Mouse (Mus musculus): ENCODE data around the gene Ccdc92. TPM values are rescaled to one million over a fixed set of nuclear protein-coding genes. Genes with fewer than 3 reads are reported as not detected.

Gene Ccdc92
- polyA plus RNA-seq, 1 experiment from 2014 or later, result 5.8 TPM

DNA sequence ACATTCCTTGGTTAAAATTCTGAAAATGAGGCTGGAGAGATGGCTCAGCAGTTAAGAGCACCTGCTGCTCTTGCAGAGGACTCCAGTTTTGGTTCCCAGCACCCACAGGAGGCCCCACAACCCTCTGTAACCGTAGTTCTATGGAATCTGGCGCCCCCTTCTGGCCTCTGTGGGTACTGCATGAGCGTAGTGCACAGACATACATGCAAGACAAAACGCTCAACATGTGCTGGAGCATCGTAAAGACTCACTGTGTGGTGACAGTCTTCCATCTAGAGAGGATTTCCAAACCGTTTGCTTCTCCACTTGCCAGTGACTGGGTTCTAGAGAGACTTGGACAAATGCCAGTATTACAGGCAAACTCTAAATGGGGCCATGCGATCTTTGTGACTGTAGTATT is 76.6 kb downstream of the Ccdc92 start:
- H3K4me2 ChIP-seq, result no peak overlapping the region
- no peaks in the 10 kb centered on the region for H3K36me3 ChIP-seq (ENCODE audit: control insufficient read depth, insufficient read depth, low read length)
- 83% methylated on average over 7 of the region's 7 CpGs for WGBS (ENCODE audit: insufficient replicate concordance)
- no peak overlapping the region for H3K4me3 ChIP-seq (ENCODE audit: low read depth, low read length)
- no peak for ATAC-seq (replicated peaks; ENCODE audit: insufficient number of reproducible peaks, low FRiP score, low TSS enrichment)
- H3K9me3 ChIP-seq (replicated peaks; ENCODE audit: control insufficient read depth, low read length), result 0 out of 2 replicates have a peak, but pooled peaks cover 4% of the 10 kb centered on the region
- H3K27me3 ChIP-seq (ENCODE audit: control insufficient read depth, insufficient read depth, low read length), result 0 out of 2 replicates have a peak, but pooled peaks cover 2% of the 10 kb centered on the region
- H3K27ac ChIP-seq (ENCODE audit: low read depth, low read length), result no peak overlapping the region
- no peak overlapping the region for H3K9ac ChIP-seq (ENCODE audit: low read depth, low read length)
- H3K4me1 ChIP-seq (ENCODE audit: control insufficient read depth, insufficient read depth, low read length), result no peaks in the 10 kb centered on the region

Other genes with a start within 250 kb of the Ccdc92 start
- gene Atp6v0a2, start 233.8 kb downstream of the Ccdc92 start, polyA plus RNA-seq (2014; fragmentation: Nextera tagmentation; extraction: Ambion mirVana), result 35.6 and 38.6 TPM in 2 replicates
- gene Dnah10, start 137.3 kb downstream of the Ccdc92 start, polyA plus RNA-seq (2014; fragmentation: Nextera tagmentation; extraction: Ambion mirVana), result 0.03 and 0.04 TPM in 2 replicates
- gene Zfp664, start 267 bp upstream of the Ccdc92 start, polyA plus RNA-seq (2014; fragmentation: Nextera tagmentation; extraction: Ambion mirVana), result 54.9 and 63.8 TPM in 2 replicates
- 1.0 and 1.1 TPM in 2 replicates for gene Rflna, start 140.8 kb upstream of the Ccdc92 start, polyA plus RNA-seq (2014; fragmentation: Nextera tagmentation; extraction: Ambion mirVana)

Data from heart, embryonic 11.5 days (tissue).